Mouse (Mus musculus): ENCODE data around the gene Gm10645. TPM values are rescaled to one million over a fixed set of nuclear protein-coding genes. Genes with fewer than 3 reads are reported as not detected.

Gene Gm10645
- polyA plus RNA-seq (2014; fragmentation: Nextera tagmentation; extraction: Ambion mirVana) = 2.7 and 3.5 TPM in 2 replicates

- Histone ChIP-seq H3K4me3 (ENCODE audit: low read depth, low read length) (peak within 1 kb of the TSS; percentile 72), H3K36me3 (replicated peaks; ENCODE audit: control insufficient read depth, insufficient read depth, low read depth, low read length) (no peaks in the 10 kb centered on the region), H3K27ac (replicated peaks; ENCODE audit: low read depth, low read length) (peak within 1 kb of the TSS; percentile 71), H3K27me3 (ENCODE audit: control insufficient read depth, insufficient read depth, low read length) (no peaks in the 10 kb centered on the region), H3K4me2 (ENCODE audit: low read depth, low read length) (peak within 1 kb of the TSS; percentile 93), H3K9ac (replicated peaks; ENCODE audit: low read length) (peak within 1 kb of the TSS; percentile 55), H3K4me1 (ENCODE audit: control insufficient read depth, insufficient read depth, low read length) (no peaks in the 10 kb centered on the region), H3K9me3 (replicated peaks; ENCODE audit: control insufficient read depth, low read length) (no peaks in the 10 kb centered on the region)
- WGBS = 3% methylated on average over 54 of the region's 54 CpGs
- DNase-seq (ENCODE audit: low spot score) = no peak
- peak; percentile 64 for ATAC-seq (replicated peaks; ENCODE audit: insufficient number of reproducible peaks, low FRiP score, low TSS enrichment, low read depth)
Measured at GRCm38 (mm10) chr8:83165931-83166867, at the start of gene Gm10645. TSS of gene Gm10645 (minus strand) at chr8:83166170.

- Histone ChIP-seq H3K9me3 (replicated peaks; ENCODE audit: control insufficient read depth, low read length) (no peaks in the 10 kb centered on the region), H3K4me1 (ENCODE audit: control insufficient read depth, insufficient read depth, low read length) (no peaks in the 10 kb centered on the region), H3K27ac (replicated peaks; ENCODE audit: low read depth, low read length) (no peak overlapping the region), H3K27me3 (ENCODE audit: control insufficient read depth, insufficient read depth, low read length) (no peaks in the 10 kb centered on the region), H3K4me3 (ENCODE audit: low read depth, low read length) (no peak overlapping the region), H3K4me2 (ENCODE audit: low read depth, low read length) (no peak overlapping the region), H3K36me3 (replicated peaks; ENCODE audit: control insufficient read depth, insufficient read depth, low read depth, low read length) (no peaks in the 10 kb centered on the region), H3K9ac (replicated peaks; ENCODE audit: low read length) (no peak overlapping the region)
- 65% methylated on average over 5 of the region's 5 CpGs for WGBS
- ATAC-seq (replicated peaks; ENCODE audit: insufficient number of reproducible peaks, low FRiP score, low TSS enrichment, low read depth) = no peak
- DNase-seq (ENCODE audit: low spot score) = no peak
Measured at GRCm38 (mm10) chr8:83215065-83215464, 49.1 kb upstream of the Gm10645 start.

GRCm38 (mm10) chr8:83210676-83211075, 44.7 kb upstream of the Gm10645 start:
- Histone ChIP-seq H3K27me3 (ENCODE audit: control insufficient read depth, insufficient read depth, low read length) (no peaks in the 10 kb centered on the region), H3K4me2 (ENCODE audit: low read depth, low read length) (no peak overlapping the region), H3K4me1 (ENCODE audit: control insufficient read depth, insufficient read depth, low read length) (no peaks in the 10 kb centered on the region), H3K9me3 (replicated peaks; ENCODE audit: control insufficient read depth, low read length) (no peaks in the 10 kb centered on the region), H3K4me3 (ENCODE audit: low read depth, low read length) (no peak overlapping the region), H3K9ac (replicated peaks; ENCODE audit: low read length) (no peak overlapping the region), H3K36me3 (replicated peaks; ENCODE audit: control insufficient read depth, insufficient read depth, low read depth, low read length) (no peaks in the 10 kb centered on the region), H3K27ac (replicated peaks; ENCODE audit: low read depth, low read length) (no peak overlapping the region)
- WGBS = 91% methylated on average over 7 of the region's 7 CpGs
- ATAC-seq (replicated peaks; ENCODE audit: insufficient number of reproducible peaks, low FRiP score, low TSS enrichment, low read depth) = no peak
- DNase-seq (ENCODE audit: low spot score) = no peak

- no peak overlapping the region for H3K9ac ChIP-seq (replicated peaks; ENCODE audit: low read length)
- no peaks in the 10 kb centered on the region for H3K9me3 ChIP-seq (replicated peaks; ENCODE audit: control insufficient read depth, low read length)
- no peak overlapping the region for H3K27ac ChIP-seq (replicated peaks; ENCODE audit: low read depth, low read length)
- 85% methylated on average over 4 of the region's 4 CpGs for WGBS
- H3K27me3 ChIP-seq (ENCODE audit: control insufficient read depth, insufficient read depth, low read length) = no peaks in the 10 kb centered on the region
- H3K4me2 ChIP-seq (ENCODE audit: low read depth, low read length) = no peak overlapping the region
- H3K4me3 ChIP-seq (ENCODE audit: low read depth, low read length) = no peak overlapping the region
- no peaks in the 10 kb centered on the region for H3K4me1 ChIP-seq (ENCODE audit: control insufficient read depth, insufficient read depth, low read length)
- DNase-seq (ENCODE audit: low spot score) = no peak
- no peak for ATAC-seq (replicated peaks; ENCODE audit: insufficient number of reproducible peaks, low FRiP score, low TSS enrichment, low read depth)
- H3K36me3 ChIP-seq (replicated peaks; ENCODE audit: control insufficient read depth, insufficient read depth, low read depth, low read length) = no peaks in the 10 kb centered on the region
Measured at GRCm38 (mm10) chr8:83209581-83209980, 43.6 kb upstream of the Gm10645 start.

GRCm38 (mm10) chr8:83205907-83206306, 39.9 kb upstream of the Gm10645 start:
- Histone ChIP-seq H3K27ac (replicated peaks; ENCODE audit: low read depth, low read length) (no peak overlapping the region), H3K9me3 (replicated peaks; ENCODE audit: control insufficient read depth, low read length) (no peaks in the 10 kb centered on the region), H3K9ac (replicated peaks; ENCODE audit: low read length) (no peak overlapping the region), H3K4me2 (ENCODE audit: low read depth, low read length) (no peak overlapping the region), H3K4me1 (ENCODE audit: control insufficient read depth, insufficient read depth, low read length) (no peaks in the 10 kb centered on the region), H3K27me3 (ENCODE audit: control insufficient read depth, insufficient read depth, low read length) (no peaks in the 10 kb centered on the region), H3K4me3 (ENCODE audit: low read depth, low read length) (no peak overlapping the region), H3K36me3 (replicated peaks; ENCODE audit: control insufficient read depth, insufficient read depth, low read depth, low read length) (no peaks in the 10 kb centered on the region)
- ATAC-seq (replicated peaks; ENCODE audit: insufficient number of reproducible peaks, low FRiP score, low TSS enrichment, low read depth) = no peak
- DNase-seq (ENCODE audit: low spot score) = no peak
- WGBS = 74% methylated on average over 7 of the region's 7 CpGs

GRCm38 (mm10) chr8:83202946-83203345, 37.0 kb upstream of the Gm10645 start:
- no peaks in the 10 kb centered on the region for H3K27me3 ChIP-seq (ENCODE audit: control insufficient read depth, insufficient read depth, low read length)
- H3K9me3 ChIP-seq (replicated peaks; ENCODE audit: control insufficient read depth, low read length) = no peaks in the 10 kb centered on the region
- H3K36me3 ChIP-seq (replicated peaks; ENCODE audit: control insufficient read depth, insufficient read depth, low read depth, low read length) = no peaks in the 10 kb centered on the region
- ATAC-seq (replicated peaks; ENCODE audit: insufficient number of reproducible peaks, low FRiP score, low TSS enrichment, low read depth) = no peak
- no peak overlapping the region for H3K4me3 ChIP-seq (ENCODE audit: low read depth, low read length)
- no peak overlapping the region for H3K9ac ChIP-seq (replicated peaks; ENCODE audit: low read length)
- DNase-seq (ENCODE audit: low spot score) = no peak
- no peak overlapping the region for H3K27ac ChIP-seq (replicated peaks; ENCODE audit: low read depth, low read length)
- WGBS = 94% methylated on average over 11 of the region's 11 CpGs
- H3K4me2 ChIP-seq (ENCODE audit: low read depth, low read length) = no peak overlapping the region
- no peaks in the 10 kb centered on the region for H3K4me1 ChIP-seq (ENCODE audit: control insufficient read depth, insufficient read depth, low read length)

GRCm38 (mm10) chr8:83200191-83201177, 34.5 kb upstream of the Gm10645 start:
- Histone ChIP-seq H3K4me2 (ENCODE audit: low read depth, low read length) (no peak overlapping the region), H3K9me3 (replicated peaks; ENCODE audit: control insufficient read depth, low read length) (no peaks in the 10 kb centered on the region), H3K27ac (replicated peaks; ENCODE audit: low read depth, low read length) (no peak overlapping the region), H3K4me3 (ENCODE audit: low read depth, low read length) (no peak overlapping the region), H3K4me1 (ENCODE audit: control insufficient read depth, insufficient read depth, low read length) (no peaks in the 10 kb centered on the region), H3K27me3 (ENCODE audit: control insufficient read depth, insufficient read depth, low read length) (no peaks in the 10 kb centered on the region), H3K9ac (replicated peaks; ENCODE audit: low read length) (no peak overlapping the region), H3K36me3 (replicated peaks; ENCODE audit: control insufficient read depth, insufficient read depth, low read depth, low read length) (no peaks in the 10 kb centered on the region)
- ATAC-seq (replicated peaks; ENCODE audit: insufficient number of reproducible peaks, low FRiP score, low TSS enrichment, low read depth) (no peak), DNase-seq (ENCODE audit: low spot score) (no peak)
- WGBS = 82% methylated on average over 16 of the region's 16 CpGs
